Mouse (Mus musculus) MEL-GATA-1-ER (cell line): ENCODE data around the gene Nsmce4a.
"Not testable (repeated sequence)": the region's sequence is repeated elsewhere in the genome, so short reads cannot be mapped to it uniquely, and the experiment has no call there.

Experiments
- DNase-seq: peaks from one replicate; pipeline ENCODE4 v3.0.0-alpha.2; 2012; ENCODE audit warnings: low read depth; ENCODE audit errors: extremely low read depth

The Nsmce4a gene

DNA sequence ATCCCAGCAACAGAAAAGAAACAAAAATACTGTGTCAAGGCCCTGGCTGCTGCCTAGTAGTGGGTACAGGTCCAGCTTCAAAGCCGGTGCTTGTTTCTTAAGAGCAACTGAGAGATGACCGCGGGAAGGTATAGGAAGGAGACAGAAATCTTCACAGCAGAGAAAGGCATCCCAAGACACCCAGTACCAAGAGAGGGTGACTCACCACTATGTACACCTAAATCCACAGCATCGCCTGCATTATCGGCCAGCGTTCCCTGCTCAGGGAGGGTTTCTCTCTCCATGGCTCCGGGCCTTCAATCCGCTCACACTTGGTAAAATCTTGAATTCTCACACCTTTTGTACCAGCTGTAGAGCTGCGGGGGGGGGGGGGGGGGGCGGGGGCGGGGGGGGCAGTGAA lies at the start of gene Nsmce4a:
Gene Nsmce4a, minus strand, starts transcription at position 298 of the 400 bp plus-strand sequence.
- DNase-seq, result no peak

DNA sequence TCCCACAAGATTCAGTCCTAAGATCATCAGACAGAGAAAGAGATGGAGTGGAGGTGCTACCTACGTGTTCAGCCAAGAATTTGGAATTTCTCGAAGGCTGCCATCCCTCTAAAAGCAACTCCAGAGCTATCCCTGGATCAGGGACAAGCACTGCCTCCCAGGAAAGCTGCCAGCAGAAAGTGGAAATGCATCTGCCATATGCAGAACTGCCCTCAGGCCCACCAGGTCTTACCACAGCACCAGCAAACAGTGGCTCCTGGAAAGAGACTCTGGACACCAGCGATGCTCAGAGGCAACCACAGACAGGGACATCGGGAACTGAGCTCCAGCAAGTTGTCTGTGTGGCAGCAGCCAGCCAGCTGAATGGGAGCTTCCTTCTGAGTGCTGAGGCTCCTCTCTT lies 49.4 kb upstream of the Nsmce4a start:
- no peak for DNase-seq

DNA sequence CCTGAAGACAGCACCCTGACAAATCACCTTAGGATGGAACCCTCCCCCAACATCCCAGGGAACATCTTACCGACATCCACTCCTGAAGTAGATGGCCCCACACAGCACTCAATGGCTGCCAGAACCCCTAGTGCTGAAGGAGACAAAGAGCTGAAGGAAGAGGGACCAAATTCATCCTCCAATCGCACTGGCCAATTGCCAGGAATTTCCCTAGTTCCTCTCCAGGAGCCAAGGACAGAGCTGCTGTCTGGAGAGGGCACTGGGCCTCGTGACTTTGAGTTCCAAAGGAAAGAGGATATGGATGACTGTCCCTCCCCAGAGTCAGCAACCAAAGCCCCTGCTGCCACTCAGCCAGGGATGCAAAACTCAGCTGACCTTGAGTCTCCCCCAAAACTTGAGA lies 49.0 kb upstream of the Nsmce4a start:
- no peak for DNase-seq

DNA sequence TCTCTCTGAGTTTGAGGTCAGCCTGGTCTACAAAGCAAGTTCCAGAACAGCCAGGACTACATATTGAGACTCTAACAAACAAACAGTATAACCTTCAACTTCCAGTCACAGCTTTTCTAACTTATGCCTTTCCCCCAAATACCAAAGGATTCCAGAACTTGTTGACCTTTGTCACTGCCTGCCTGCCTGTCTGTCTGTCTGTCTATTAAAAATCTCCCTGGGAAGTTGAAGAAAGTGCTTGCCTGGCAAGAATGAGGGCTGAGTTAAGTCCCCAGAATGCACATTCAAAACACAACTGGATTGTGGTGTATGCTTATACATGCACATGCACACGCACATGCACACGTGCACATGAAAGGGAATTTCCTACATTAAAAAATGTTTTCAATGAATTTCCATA lies 48.1 kb upstream of the Nsmce4a start:
- DNase-seq, result no peak

DNA sequence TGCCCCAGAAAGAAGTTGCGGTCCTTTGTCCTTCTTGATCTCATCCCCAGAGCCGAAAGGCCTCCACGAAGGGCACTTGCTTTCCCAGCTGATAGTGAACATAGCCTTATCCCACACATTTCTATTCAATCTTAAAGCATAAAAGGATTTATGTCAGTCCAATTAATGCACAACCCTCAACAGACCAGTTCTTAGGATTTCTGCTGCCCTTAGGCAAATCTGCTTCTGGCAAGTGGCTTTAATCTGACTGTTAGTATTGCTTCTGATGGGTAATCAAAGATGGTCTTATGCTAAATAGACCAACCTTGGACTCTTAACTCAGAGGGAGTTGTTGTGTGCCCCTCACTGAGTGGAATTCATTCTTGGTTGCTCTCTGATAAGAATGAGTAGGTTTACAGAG lies 44.7 kb upstream of the Nsmce4a start:
- no peak for DNase-seq

DNA sequence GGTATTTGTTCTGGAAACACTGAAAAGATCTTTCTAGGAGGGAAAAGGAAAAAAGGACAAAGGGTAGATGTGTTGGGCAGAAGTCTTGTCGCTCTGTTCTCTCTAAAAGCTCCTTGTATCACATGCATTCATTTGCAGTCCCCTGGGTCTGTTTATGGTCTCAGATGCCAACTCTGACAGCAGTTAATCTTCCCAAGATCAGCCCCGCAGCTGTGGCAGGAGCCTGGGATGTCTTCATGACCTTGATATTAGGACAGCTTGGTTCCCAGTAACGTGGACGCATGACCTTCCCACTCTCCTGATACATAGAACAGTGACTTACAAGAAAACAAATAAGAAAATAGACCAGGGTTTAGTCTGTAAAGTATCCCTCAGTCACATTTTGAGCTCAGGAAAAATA lies 41.1 kb upstream of the Nsmce4a start:
- no peak for DNase-seq

DNA sequence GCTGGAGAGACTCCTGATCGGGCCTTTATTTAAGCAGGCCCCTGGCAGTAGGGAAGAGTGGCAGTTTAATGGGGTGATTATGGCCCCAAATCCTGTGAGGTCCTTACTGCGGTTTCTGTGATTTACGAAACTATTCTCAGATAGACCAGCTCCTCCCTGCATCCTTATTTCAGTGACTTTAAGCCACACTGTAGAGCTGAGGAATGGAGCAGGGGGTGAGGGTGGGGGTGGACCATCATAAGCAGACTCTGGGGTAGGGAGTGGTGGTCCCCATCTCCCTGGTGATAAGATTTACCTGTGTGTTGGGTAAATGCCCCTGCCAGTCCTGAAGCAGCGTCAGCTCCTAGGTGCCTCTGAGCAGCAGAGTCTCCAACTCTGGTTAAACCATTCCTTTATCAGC lies 34.0 kb upstream of the Nsmce4a start:
- no peak for DNase-seq

DNA sequence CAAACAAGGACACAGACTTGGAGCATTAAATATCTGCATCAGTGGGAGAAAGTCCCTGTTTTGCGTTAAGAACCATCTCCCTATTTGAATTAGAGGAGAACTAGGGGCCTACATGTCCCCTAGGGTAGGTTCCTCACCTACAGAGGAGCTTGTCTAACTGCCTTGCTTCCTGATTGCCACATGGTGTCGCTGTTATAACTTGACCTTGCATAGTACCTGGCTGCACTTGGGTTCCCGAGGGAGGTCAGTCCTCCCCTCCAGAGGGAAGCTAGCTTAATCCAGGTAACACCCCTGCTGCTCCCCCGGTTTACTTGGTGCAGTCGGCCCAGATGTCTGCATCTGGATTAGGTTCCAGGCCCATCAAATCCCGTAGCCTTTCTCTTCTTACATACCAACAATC lies 32.2 kb upstream of the Nsmce4a start:
- peak; percentile 16 for DNase-seq

DNA sequence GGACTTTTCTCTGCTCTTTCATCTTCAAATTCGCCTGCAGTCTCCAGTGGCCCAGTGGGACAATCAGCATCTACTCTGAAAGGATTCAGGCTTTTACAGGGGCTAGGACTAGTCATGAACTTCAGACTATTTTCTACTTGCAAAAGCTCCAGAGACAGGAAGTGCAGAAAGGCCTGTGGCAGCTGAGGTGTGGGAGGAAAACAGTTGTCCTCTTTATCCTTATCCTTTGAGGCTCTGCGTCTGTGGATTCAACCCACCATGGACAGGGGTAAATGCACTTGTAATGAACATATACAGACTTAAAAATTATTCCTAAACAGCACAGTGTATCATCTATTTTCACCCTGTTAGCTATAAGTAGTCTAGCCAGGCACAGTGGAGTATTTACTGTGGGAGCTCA lies 31.5 kb upstream of the Nsmce4a start:
- DNase-seq, result no peak

DNA sequence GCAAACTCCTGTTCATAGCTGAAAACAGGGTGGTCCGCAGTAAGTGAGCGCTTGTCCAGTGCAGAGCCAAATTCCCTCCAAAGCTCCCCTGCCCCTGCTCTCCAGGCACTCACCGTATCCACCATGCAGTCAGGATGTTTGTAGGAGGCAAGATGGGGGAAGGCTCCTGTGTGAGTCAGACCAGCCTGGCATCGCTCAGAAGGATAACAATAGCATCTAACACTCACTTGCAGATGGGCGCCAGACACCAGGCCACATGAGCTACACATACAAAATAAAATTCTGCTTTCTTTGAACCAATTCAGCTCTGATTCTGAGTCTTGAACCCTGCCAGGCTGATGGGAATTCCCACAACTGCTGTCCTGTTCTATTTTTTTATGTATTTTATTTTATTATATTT lies 30.6 kb upstream of the Nsmce4a start:
- DNase-seq, result no peak

DNA sequence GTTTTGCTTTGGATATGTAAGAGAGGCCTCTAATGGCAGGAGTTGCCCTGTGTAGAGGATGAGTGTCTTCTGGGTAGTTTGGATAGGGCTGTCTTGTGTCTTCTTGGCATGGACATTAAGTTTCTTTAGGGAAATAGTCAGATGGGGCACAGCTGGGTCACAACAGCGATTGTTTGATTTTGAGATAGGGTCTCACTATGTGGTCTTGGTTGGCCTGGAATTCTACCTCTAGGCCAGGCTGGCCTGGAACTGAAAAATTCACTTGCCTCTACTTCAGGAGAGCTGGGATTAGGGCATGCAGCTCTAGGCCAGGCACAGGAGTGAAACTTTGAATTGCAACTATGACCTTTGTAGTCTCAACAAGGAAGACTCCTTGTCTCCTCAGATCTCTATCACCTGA lies 29.9 kb upstream of the Nsmce4a start:
- no peak for DNase-seq

DNA sequence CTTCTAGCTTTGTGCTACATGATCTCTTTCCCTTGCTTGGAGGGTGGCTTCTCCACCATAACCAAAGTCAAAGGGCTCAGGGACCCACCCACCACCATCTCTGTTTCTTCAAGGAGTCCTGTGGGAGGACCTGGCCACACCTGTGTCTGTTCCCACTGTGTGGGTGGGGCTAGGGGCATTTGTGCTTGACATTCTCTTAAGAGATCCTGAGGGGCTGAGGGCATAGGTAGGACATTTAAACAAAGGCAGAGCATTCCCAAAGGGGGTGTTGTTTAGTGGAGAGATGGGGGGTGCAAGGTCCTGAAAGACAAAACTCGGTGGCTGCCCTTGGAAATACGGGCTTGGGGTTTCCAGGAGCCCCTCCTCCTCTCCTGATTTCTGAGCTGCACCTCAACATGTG lies 27.6 kb upstream of the Nsmce4a start:
- DNase-seq, result no peak

DNA sequence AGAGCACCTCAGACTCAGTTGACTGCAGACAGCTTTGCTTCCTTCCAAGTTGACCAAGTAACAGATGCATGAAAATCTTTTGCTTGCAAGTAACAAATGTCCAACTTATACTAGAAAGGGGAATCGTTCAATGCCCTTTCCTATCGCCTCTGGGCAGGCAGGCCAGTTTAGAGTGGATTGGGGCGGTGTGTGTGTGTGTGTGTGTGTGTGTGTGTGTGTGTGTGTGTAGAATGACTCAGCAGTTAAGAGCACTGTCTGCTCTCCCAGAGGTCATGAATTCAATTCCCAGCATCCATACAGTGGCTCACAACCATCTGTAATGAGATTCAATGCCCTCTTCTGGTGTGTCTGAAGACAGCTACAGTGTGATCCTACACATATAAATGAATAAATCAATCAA lies 27.2 kb upstream of the Nsmce4a start:
- DNase-seq, result no peak

DNA sequence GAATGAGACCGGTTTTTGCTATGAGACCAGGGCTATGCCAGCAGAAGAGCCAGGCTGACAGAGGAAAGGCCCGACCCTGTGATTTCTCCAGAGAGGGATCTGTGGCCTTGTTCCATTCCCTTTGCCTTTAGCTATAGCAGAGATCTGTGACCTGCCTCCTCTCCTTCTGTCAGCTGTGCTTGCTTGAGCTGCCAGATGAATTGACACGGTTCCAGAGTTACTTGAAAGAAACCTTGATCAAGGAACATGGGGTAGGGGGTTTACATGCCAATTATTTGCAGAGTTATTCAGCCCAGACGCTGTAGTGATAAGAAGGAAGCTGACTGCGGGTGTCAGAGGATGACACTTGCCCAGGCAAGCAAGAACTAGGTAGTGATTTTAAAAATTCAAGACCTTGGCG lies 24.6 kb upstream of the Nsmce4a start:
- no peak for DNase-seq

DNA sequence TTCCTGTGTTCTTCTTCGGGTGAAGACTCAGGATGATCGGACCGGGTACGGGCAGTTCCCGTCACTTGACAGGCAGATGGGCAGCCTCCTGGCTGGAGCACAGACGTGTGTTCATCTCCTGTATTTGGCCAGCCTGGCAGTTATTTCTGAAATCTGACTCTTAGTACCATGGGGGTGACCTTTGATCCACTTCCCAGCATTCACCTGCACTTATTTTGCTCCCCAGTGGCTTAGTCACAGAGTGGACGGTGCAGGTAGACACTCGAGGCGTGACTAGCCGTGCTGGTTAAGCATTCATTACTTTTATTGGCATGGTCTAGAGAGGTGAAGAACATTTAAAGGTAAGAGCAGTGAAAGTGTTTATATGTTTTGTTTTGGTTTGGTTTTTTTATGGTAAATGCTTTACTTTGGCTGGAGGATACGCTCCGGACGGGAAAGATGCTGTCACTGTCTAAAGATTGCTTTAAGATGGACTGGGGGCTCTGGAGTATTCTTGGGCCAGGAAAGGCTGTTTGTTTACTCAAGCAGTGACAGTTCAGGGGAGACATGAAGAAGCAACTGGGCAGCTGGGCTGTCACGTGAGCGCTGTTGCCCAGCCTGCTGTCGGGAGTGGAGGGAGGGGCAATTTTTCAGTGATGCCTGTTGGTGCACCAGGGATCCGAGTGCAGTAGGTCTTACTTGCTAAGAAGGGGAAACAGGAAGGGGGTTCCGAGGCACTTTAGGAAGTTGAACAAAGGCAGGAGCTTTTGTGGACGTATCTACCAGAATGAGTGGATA lies 23.3 kb upstream of the Nsmce4a start:
- not testable (repeated sequence) for DNase-seq

DNA sequence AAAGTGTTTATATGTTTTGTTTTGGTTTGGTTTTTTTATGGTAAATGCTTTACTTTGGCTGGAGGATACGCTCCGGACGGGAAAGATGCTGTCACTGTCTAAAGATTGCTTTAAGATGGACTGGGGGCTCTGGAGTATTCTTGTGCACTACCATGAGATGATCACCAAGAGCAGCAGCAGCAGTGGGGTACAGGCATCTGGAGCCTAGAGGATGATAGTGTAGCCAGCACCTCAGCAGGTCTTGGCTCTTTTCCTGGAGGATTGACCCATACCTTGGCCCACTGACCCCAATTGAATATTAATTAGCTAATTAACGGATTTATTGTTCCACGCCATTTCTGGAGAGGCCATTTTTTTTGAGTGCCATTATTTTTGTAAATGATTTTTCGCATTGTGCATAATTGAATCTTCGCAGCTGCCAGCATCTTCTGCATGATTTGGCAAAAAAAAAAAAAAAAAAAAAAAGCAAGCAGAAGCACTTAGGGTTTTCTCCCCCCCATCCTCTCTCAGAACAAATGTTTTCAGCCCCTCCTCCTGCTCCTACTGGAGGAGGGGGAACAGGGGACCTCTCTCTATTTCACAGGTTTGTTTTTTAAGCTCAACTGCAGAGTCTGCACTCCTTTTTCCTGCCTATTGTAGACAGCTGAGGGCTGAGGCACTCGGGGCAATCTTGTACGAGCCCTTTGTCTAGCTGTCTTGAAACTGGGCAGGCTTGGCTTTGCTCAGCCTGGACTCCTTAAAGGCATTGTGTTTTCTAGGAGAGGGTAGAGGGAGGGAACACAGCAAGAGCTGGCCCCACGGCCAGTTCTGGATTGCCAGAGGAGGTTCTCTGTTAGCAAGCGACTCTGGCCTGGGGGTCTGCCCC lies 20.7 kb upstream of the Nsmce4a start:
- not testable (repeated sequence) for DNase-seq

DNA sequence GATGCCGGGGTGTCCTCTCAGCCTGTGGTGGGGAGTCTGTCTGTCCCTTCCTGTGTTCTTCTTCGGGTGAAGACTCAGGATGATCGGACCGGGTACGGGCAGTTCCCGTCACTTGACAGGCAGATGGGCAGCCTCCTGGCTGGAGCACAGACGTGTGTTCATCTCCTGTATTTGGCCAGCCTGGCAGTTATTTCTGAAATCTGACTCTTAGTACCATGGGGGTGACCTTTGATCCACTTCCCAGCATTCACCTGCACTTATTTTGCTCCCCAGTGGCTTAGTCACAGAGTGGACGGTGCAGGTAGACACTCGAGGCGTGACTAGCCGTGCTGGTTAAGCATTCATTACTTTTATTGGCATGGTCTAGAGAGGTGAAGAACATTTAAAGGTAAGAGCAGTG lies 20.1 kb upstream of the Nsmce4a start:
- not testable (repeated sequence) for DNase-seq

DNA sequence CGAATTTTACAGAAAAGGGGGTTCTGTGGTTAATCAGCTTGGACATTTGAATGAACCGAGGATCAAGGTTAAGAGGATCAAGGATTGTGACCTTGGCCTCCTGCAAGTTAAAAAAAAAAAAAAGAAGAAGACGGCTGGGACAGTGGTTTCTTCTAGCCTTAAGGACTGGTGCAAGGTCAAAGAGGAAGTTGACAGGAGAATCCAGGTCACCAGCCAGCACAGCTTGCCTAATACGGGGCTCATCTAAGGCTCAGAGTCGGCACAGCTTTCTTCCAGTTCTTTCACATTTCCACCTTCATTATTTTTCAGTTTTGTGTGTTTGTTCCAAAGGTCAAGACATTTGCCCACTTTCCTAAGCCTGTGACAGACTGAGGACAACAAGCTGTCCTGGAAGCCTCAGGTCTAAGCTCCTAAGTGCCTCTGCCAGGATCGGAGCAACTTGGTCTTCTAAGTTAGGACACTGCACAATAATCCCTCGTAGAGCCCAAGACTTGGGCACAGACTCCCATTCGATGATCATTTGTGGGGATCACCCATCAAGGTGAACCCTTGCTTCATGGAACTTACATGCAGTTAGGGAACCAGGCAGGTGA lies 18.0 kb upstream of the Nsmce4a start:
- DNase-seq, result peak; percentile 1

DNA sequence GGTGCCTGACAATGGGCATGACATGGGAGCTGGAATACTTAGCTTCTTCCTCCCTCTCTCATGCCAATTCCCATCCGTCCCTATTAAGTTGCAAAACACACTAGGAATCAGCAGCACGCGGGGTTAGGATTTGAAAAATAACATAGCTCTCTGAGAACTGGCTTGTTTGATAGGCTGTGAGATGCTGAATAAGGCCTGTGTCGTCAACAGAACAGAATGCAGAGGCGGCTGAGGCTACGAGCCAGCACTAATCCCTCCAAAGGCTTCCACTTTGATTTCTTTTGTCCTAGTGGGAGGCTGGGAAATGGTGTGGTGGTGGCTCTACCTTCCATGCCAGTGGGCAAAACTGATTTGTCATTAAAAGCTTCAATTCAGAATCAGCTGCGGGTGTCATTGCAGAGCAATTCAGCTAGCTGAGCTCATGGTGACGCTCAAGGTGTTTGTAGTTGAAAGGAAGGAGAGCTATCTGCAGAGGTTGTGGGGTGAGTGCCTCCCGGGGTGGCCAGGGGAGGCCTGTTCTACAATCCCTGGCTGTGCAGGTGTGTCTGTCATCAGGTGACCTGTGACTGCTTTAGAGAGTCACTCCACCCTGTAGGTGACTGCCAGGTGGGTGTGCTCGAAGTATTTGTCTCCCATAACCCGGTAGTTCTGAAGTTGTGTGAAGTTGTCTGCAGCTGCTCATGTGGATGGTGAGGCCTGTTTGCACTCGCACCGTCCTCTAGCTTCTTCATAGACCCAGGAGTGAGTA lies 17.3 kb upstream of the Nsmce4a start:
- no peak for DNase-seq

DNA sequence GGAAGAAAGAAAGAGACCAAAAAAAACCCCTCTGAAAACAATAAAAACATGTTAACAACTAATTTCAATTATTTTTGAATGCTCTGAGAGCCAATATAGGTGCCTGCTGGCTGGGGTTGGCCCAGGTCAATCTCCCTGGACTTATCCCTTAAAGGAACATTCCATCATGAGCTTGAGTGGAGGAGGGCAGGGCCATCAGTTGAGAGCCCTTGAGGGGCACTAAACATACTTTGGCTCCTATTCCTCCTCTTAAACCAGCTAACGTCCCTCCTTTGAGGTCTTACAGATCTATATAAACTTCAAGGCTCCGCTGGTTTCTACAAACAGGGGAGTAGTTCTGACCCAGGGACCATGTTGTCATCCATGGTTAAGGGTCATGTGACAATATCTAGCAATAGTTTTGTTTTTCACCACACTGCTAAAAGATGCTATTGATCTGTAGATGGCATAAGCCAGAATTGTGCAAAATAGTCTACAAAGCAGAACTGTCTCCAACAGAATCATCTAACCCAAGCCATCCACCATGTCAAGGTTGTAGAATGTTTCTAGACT lies 13.7 kb upstream of the Nsmce4a start:
- no peak for DNase-seq

DNA sequence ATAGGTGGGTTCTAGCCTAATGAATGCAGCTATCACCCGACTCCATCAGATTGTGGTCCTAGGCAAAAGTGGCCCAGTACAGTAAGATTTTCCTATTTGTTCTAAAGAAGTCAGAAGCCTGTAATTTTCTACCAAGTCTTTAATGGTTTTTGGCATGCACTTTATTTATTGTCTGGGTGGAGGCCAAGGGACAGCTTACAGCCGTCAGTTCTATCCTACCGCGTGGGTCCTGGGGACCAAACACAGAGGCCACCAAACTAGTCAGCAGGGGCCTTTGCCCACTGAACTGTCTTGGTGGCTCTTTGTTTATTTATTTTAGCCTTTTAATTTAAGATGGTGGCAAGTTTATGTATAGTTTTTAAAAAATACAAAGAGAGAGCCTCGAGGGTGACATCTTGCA lies 5.7 kb upstream of the Nsmce4a start:
- DNase-seq, result no peak
